Mouse (Mus musculus) A20 (cell line): Measurements from ENCODE around the gene Zfp296.

Experiments used
- DNase-seq: peaks from one replicate; pipeline ENCODE4 v3.0.0-alpha.2; 2011; ENCODE audit warnings: low read depth, low spot score

The Zfp296 gene

DNA sequence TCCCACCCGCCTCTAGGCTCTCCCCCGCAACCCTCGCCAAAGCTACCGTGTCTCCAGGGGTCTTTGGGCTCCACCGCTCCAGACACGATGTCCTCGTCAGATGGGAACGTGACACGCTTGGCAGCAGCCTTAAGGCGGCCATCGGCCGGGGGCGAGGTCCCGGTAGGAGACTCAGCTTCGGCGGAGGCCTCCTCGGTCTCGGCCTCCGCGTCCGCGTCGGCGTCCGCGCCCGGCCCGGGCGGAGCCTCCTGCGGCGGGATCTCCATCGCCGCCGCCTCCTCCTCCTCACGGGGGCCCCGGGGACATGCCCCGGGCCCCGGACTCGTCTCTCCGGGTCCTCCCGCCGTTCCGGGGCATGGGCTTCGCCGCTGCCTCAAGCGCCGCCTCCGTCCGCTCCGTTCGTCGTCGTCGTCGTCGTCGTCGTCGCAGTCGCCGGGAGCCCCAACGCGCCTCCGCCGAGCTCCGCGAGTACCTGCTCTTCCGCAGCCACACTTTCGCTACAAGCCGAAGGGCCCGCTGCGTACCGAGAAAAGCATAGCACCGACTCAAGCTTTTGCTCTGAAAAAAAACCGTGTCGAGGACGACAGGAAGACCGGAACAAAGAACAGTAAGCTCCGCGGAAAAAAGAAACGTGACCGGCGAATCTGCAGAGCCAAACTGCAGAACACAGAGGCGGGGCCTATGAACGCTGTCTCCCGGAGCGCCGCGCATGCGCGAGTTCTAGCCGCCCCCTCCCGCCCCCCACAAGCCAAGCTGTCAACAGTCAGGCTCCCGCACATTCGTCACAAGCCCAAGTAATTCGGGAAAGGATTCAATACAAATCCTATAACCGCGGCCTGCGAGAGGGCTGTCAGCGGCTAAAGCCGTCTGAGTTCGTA is 15.1 kb upstream of the Zfp296 start:
- DNase-seq, result peak; percentile 97

DNA sequence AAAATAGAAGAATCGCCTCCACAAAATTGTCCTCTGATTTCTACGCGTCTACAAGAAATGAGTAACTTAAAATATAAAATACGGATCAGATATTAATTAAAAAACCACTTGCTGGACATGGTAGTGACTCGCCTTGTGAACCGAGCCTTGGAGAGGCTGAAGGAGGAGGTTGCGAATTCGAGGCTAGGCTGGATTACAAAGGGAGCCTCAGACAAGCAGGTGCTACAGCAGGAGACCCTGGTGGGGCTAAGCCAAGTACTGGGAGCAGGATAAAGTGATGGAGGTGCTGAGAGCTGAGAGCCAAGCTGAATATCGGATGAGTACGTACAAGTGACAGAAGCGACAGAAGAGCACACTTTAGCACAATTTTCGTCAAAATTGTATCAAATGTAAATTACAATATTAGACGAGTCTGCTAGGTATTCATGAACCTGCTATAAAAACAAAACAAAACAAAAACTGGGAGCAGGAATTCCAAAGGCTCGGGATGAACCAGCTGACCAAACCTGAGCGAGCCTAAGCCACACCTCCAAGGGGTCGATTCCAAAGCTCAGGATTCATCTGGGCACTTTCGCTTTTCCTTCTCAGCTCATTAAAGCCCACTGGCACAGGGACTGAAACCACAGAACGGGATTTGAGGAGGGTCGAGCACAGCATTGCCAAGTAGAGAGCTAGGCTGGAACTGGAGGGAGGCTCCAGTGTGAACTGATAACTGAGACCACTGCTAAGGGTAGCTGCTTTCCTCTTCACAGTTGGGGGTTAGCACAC is 14.3 kb upstream of the Zfp296 start, which contains the start of gene Ppp1r37:
TSS of gene Ppp1r37 (minus strand) at position 434 of the 768 bp plus-strand sequence.
- no peak for DNase-seq

DNA sequence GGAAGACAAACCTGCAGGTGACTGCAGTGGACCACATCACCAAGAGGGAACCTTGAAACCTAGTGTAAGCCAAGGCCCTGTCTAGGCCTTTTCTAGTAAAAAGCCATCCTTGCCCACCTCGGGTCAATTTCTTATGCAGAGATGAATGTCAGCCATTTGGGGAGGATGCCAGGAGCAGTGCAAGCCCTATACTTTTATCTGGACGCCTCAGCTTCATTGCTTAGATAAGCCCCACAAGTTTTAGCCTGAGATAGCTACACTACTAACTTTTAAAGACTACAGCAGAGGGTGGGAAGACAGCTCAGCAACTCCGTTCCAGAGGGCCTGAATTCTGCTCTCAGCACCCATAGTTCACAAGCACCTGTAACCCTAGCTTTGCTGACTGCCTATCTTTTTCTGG is 13.2 kb upstream of the Zfp296 start:
- DNase-seq, result no peak

DNA sequence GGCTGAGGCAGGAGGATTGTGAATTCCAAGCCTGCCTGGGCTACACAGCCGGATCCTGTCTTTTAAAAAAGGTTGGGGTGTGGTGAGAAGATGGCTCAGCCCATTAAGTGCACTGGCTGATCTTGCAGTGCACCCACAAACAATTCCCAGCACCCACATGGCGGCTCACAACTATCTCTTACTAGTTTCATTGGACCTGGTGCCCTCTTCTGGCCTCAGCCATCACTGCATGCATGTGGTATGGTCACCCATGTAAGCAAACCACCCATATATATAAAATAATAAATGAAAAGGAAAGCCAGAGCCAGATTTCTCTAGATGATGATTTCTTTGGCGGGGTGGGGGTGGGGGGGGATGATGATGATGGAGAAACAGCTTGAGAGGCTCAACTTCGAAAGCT is 12.6 kb upstream of the Zfp296 start:
- DNase-seq, result peak; percentile 47

DNA sequence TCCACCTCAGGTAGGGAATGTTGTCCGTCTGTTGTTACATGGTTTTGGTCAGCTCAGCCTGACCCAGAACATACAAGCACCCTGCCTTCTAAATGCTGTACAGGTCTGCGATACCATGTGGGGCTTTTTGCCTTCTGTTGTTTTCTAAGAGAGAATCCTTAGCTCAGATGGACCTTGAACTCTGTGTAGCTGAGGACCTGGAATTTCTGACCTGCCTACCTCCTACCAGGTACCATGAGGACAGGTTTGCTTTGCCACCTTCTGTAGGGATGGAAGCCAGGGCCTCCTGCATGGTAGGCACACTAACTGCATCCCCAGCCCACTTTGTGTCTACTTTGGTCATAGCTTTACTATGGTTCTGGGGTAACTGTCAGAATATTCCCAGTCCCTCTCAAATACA is 11.3 kb upstream of the Zfp296 start:
- no peak for DNase-seq

DNA sequence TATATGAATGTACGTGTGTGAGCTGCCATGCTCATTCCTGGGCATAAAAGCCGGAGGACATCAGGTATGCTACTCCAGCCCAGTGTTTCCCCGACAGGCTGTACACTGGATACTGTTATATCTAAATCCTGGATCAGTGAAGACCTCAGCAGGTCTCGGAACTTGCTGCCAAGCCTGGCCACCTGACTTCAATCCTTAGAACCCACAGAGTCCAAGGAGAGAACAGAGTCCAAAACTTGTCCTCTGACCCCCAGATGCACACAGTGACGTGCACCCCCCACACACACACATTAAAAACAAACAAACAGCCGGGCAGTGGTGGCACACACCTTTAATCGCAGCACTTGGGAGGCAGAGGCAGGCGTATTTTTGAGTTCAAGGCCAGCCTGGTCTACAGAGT is 9.7 kb upstream of the Zfp296 start:
- DNase-seq, result no peak

DNA sequence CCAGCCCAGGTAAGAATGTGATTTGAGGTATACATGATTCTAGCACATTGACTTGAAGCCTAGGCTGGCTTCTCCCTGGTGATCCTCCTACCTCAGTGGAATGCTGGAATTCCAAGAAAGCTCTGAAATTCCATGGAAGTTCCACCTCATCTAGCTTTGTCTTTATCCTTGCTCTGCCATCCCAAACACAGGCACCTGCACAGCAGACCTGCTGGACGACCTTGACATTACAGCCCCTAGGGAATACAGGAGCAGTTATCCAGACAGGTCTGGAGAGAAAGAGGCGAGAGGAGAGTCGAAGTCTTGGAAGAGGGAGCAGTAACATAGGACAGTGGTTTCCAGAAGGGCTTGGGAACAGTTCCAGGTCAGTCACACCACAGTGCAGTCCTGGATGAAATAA is 7.4 kb upstream of the Zfp296 start:
- DNase-seq, result no peak

DNA sequence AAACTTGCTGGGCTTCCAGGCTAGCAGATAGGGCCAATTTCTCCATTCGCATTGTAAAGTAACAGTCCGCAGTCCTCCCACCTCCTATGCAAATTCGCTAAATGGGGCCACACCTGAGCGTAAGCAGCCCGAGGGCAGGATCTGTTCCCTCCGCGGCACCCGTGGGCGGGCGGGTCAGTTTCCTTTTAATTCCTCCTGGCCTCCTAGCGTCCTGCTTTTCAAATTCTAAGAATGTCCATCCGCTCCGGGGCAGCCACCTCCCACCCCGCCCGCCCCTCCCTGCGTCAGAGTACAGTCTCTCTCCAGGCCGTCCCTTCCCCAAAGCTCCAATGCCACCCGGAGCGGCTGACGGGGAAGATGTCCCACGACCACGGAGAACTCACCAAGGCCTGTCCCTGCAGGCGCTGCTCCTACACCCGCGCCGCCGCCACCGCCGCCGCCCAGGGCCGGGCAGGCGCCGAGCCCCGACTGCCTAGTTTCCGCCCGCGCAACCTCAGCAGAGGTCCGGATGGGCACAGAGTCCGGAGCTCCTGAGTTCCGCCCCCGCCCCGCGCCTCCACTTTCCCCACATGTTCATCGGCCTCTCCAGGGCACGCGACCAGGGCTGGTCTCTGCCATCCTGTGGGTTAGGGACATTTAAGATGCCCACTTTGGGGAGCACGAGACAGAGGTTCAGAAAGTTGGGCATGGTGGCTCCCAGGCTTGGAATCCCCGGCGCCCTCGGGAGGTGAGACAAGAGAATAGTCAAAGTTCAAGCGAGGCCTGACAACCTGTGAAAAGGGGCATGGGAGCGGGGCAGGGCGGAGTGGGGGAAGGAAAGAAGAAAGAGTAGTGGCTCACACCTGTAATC is 3.9 kb upstream of the Zfp296 start:
- DNase-seq, result peak; percentile 94

DNA sequence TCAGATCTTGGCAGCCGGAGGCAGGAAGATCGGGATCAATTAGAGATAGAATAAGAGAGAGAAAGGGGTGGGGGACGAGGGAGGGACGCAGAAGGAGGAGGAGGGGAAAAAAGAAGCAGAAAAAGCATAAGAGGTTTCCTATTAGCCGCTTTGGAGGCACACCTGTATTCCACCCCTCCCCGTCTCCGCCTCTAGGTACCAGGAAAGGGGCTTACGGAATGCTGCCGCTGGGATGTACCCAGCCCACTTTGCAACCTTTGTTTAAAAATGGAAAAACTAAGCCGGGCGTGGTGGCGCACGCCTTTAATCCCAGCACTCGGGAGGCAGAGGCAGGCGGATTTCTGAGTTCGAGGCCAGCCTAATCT is 3.3 kb upstream of the Zfp296 start:
- DNase-seq, result no peak

DNA sequence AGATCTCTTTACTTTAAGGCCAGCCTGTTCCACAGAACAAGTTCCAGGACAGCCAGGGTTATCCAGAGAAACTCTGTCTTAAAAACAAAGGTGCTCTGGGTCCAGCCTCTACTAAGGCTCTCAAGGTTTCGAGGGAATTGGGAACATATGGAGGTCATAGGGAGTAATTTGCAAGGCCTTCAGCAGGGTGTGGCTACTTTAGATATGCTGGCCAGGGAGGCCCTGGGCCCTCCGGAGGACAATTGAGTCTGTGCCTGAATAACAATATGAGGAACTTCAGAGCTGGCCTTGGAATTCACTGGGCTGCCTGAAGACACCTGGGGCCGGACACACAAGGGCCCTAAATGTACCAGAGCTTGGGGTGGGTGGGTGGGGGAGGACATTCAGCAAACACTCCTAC is 1.5 kb upstream of the Zfp296 start:
- DNase-seq, result no peak

DNA sequence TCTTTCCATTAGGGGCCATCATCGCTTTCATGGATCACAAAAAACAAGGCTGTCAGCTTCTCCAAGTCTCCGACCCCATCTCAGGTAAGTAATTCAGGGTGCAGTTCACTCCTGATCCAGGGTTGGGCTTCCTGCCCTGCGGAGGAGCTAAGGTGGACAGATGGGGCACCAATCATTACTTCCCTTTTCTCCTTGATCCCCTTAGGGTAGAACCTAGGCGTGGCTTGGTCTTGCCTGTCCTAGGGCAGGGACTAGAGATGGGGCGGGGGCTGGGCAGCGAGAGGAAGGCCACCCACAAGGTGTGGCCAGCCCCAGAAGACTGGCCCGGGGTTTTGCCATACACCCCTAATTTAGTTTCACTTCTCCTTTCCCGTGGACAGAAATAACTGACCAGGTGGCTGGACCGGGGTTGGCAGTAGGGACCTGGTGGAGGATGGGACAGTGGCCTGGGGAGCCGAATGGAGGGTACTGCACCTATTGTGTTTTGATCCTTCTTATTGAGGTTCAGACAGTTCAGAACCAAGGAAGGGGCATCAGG is 859 bp downstream of the Zfp296 start:
- peak; percentile 96 for DNase-seq

DNA sequence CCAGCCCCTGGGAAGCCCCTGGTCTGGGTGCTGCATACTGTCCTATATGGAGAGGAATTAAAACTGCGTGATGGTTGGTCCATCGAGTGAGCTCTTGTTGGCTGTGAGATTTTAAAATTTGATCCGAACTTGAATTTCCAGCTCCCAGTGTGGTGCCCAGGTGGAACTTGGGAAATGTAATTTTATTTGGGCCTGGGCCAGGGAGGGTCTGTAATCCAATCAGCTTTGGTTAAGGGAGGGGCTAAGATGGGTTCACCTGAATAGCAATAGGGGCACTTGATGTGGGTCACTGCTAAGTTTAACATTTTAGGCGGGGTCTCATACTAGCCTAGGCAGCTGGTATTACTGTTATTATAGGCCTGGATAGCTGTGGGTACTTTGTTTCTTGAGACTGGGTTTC is 1.3 kb downstream of the Zfp296 start:
- peak; percentile 78 for DNase-seq

DNA sequence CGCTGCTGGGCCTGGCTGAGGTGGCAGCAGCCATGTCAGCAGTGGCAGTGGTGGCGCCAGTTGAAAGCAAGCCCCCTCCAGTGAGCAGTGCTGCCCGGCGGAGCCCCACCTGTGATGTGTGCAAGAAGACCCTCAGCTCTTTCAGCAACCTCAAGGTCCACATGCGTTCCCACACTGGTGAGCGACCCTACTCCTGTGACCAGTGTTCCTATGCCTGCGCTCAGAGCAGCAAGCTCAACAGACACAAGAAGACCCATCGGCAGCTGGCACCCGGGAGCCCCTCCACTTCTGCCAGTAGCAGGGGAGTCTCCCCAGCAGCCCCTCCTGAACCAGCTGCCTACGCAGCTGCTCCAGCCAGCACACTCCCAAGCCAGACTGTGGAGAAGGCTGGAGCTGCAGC is 2.7 kb downstream of the Zfp296 start:
- DNase-seq, result no peak

DNA sequence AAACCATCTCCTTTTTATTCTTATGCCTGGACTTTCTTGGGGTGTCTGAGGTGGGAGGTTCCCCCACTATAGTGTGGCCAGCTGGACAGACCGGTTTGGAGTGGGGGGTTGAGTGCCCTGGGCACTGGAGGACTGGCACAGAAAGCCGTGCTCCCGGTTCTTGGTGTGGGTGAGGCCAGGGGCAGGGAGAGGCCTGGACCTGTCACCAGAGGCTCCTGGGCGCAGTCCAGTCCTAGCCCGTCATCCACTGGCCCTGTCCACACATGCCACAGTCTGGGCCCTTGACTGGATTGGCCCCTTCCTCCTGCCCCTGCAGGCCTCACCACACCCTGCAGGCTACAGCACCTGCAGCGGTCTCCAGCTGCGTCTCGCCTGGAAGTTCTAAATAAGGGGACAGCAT is 3.5 kb downstream of the Zfp296 start:
- DNase-seq, result no peak

DNA sequence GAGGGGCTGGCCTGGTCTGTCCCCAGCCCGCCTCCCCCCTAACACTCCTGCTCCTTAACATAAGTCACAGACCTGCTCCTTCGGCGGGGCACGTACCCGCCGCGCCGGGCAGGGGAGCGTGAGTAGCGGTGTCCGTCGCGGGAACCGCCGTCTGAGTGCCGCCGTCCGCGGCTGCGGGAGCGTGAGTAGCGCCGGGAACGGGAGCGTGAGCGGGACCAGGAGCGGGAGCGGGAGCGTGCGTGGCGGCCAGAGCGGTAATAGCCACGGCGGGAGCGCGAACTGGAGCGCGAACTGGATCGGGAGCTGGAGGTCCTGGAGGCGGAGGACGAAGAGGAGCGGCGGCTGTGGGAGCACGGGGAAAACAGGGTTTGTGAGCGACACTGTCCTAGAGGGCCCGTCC is 9.2 kb downstream of the Zfp296 start:
- DNase-seq, result no peak

DNA sequence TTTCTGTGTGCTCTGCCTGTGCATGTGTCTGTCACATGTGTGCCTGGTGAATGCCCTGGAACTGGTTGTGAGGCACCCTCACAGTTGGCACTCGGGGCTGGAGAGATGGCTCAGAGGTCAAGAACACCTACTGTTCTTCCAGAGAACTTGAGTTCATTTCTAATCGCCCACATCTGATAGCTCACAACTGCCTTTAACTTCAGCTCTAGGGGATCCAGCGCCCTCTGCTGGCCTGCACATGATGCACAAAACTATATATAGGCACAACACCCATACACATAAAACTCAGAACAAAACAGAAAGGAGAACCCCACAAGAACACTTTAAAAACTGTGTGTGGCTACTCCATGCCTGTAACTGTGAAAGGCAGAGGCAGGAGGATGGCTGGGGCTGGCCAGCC is 12.1 kb downstream of the Zfp296 start:
- DNase-seq, result peak; percentile 92

DNA sequence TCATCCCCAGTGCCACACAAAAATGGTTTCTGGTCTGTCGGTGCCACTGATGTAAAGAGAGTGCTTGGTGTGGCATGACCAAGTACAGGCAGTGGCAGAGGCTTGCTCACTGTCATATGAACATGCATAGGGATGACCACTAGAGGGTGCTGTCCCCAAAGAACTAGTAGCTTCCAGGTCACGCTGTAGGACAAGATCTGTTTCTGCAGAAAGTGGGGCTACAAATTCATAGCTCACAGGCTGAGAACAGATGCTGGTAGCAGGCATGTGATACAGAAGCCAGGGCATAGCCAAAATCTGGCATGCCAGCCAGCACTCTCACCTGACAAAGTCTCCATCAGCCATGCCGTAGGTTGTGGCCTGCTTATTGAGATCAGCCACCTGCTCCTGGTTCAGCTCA is 12.8 kb downstream of the Zfp296 start:
- peak; percentile 88 for DNase-seq

DNA sequence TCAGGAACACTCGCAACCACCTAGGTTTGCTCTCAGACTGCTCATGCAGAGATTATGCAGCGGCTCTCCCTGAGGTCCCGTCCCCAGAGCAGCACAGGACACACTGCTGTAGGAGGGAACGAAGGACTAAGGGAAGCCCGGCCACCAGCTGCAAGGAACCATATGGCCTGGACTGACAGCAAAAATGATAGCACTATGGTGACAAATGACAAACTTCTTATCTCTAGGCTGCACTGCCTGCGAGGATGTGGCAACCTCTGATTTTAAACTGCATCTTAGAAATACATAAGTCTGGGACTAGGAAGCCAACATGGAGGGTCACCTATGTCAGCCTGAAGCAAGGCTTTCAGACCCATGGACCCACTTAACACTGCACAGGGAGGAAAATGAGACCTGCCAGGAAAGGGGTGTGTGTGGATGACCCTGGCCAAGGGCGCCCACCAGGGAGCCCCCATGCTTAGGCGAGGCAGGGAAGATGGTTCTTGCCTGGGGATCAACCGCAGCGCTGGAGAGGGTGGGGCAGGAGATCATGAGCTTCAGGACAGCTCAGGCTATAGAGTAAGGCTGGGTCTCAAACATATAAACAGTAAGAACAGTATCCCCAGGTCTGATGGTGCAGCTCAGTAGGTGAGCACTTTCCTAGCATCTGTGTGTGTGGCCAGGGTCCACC is 16.1 kb downstream of the Zfp296 start:
- DNase-seq, result no peak

DNA sequence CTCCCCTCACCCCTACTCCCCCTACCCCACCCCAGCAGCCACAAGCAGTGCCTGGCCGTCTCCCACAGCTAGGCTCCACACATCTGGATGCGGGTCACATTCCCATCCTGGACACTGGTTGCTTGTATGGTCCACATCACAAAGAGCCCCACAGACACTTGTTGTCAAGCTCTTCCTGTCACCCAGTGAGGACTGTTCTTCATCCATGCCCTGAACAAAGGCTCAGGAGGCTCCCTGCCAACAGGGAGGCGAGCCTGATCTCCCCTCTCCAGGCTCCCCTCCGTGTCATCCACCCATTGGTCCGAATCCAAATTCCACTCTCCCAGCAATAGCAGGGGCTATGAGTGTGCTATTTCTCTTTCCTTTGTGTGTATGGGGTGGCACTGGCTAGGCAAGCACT is 23.5 kb downstream of the Zfp296 start:
- DNase-seq, result no peak

DNA sequence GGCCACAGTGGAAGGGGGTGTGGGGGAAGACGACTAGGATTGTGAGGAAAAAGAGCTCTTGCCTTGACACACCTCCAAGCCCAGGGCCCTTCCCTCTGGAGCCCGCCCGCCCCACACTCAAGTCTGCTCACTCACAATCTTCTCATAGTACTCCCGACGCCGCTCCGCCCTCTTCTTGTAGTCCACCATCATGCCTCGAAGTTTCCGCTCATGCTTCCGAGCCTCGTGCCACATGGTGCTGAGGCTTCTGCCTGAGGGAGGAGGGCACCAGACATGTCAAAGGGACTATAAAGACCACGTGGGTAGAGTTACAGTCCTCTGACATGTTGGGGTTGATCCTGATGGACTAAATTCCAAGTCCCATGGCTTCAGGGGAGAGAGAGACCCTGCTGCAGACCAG is 26.0 kb downstream of the Zfp296 start:
- no peak for DNase-seq
